Mouse (Mus musculus) E14TG2a.4 (cell line): ENCODE data around the gene Coa7.

ENCODE experiments used
- CTCF ChIP-seq: conservative IDR thresholded peaks from 2 replicates; pipeline ENCODE4 v1.5.1; 2014; ENCODE audit warnings: low read length
- NANOG ChIP-seq: IDR thresholded peaks from 2 replicates; pipeline ENCODE4 v1.6.1; 2014; ENCODE audit warnings: borderline replicate concordance, low read length, mixed read lengths
- POU5F1 ChIP-seq: IDR thresholded peaks from 2 replicates; pipeline ENCODE4 v1.6.1; 2014; ENCODE audit warnings: low read length, borderline replicate concordance

- TF ChIP-seq CTCF (no peak), NANOG (no peak), POU5F1 (no peak)
Observed at GRCm38 (mm10) chr4:108357458-108357857, 29.5 kb downstream of the Coa7 start.
